10 mouse cellular contexts compared by ENCODE assay signal in the genomic region with DNA sequence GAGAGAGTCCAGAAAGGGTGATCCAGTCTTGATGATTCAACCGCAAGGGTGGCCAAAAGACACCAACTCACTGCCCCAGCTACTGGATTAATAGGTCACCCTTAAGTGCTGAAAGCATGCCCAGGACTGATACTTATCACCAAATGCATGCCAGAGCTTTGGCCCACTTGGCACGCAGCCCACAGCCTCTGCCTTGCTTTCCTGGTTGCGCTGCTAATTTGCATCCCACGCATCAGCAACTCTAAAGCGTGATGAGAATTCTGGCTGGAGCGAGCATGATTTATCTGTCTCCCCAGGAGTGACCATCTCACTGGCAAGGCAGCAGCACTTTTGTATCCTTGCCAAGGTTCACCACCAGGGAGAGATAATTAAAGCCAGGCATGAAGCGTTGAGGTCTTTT. TPM values are rescaled to one million over a fixed set of nuclear protein-coding genes. Genes with fewer than 3 reads are reported as not detected.
A peak's percentile ranks its signal among the peaks of the same experiment; 100 is the strongest.
DNase-seq lines count a peak whose midpoint lies in the region; ATAC-seq and TF ChIP-seq lines count a peak whose summit lies in the region.
"Had no signal": no experiment of that assay in that cellular context is flagged by ENCODE, and none has a peak within 500 bp of the region (broad histone marks: within the 10 kb centered on the region; RNA-seq: fewer than 3 reads in every experiment).

No protein-coding gene starts in this region.

- no peak overlapping the region for H3K4me3 ChIP-seq in hindbrain, embryonic 15.5 days
- H3K4me3 ChIP-seq in hindbrain, embryonic 10.5 days: no peak overlapping the region
- H3K4me3 ChIP-seq: embryonic facial prominence, embryonic 15.5 days; midbrain, embryonic 12.5 days had no signal

- in situ Hi-C loops in Patski (cut with MboI; ENCODE audit: low pct_unique_long_range_greater_than_20kb): loop anchor here (10.0 kb wide), 1 partner anchor 218 kb away; a partner anchor contains a TSS

- H3K27me3 ChIP-seq in hindbrain, embryonic 15.5 days: no peaks in the 10 kb centered on the region
- no peaks in the 10 kb centered on the region for H3K27me3 ChIP-seq in hindbrain, embryonic 10.5 days (ENCODE audit: insufficient read depth, poor library complexity, severe bottlenecking)
- H3K27me3 ChIP-seq in Patski: peaks cover 12% of the 10 kb centered on the region
- H3K27me3 ChIP-seq: embryonic facial prominence, embryonic 15.5 days; midbrain, embryonic 12.5 days had no signal

- H3K27ac ChIP-seq in hindbrain, embryonic 15.5 days (replicated peaks): peak overlapping the region; percentile 42; the same call in 1 of the 2 replicates
- no peak overlapping the region for H3K27ac ChIP-seq in hindbrain, embryonic 10.5 days
- H3K27ac ChIP-seq: embryonic facial prominence, embryonic 15.5 days; midbrain, embryonic 12.5 days had no signal

- 43% methylated on average over 7 of the region's 7 CpGs for WGBS in hindbrain, embryonic 15.5 days
- WGBS in hindbrain, embryonic 10.5 days: 88% methylated on average over 7 of the region's 7 CpGs

- no peak for TF ChIP-seq CTCF in Patski (IDR thresholded peaks at IDR 0.05)

- ATAC-seq in hindbrain, embryonic 15.5 days (ENCODE audit: low FRiP score, low read depth): peak; percentile 30; the same call in 1 of the 2 replicates
- ATAC-seq in Patski: peak; percentile 84

- H3K9ac ChIP-seq in hindbrain, embryonic 15.5 days: no peak overlapping the region
- H3K9ac ChIP-seq: embryonic facial prominence, embryonic 15.5 days; midbrain, embryonic 12.5 days had no signal

- no peak for DNase-seq in hindbrain, embryonic 10.5 days (ENCODE audit: low spot score)
- DNase-seq in Patski (ENCODE audit: low read depth, low spot score): peak; percentile 98
- DNase-seq in cerebellum, adult 9-11 months: peak; percentile 70
- peak; percentile 71 to 83 for DNase-seq in kidney, postnatal 4 days
- no peak for DNase-seq in left cerebral cortex, postnatal 36 days (ENCODE audit: low spot score in 2 of 2)
- DNase-seq in spleen, postnatal 36 days (ENCODE audit: low spot score in 2 of 2): no peak
- no peak for DNase-seq in lung, postnatal 10 days

- POLR2A ChIA-PET in Patski (lab: Charles Lee): interaction anchor here (0.6 to 1.4 kb wide), 4 partner anchors 9 to 119 kb away, joined by 4 to 6 read pairs (median 5); no protein-coding TSS in a partner anchor

- H3K9me3 ChIP-seq in hindbrain, embryonic 15.5 days: no peaks in the 10 kb centered on the region
- H3K9me3 ChIP-seq in hindbrain, embryonic 10.5 days: no peaks in the 10 kb centered on the region
- H3K9me3 ChIP-seq: embryonic facial prominence, embryonic 15.5 days; midbrain, embryonic 12.5 days had no signal

- intact Hi-C loops in left cerebral cortex, postnatal 36 days (cut with DNase I): no loop called here

- H3K36me3 ChIP-seq in hindbrain, embryonic 15.5 days: no peaks in the 10 kb centered on the region
- no peaks in the 10 kb centered on the region for H3K36me3 ChIP-seq in hindbrain, embryonic 10.5 days
- H3K36me3 ChIP-seq: embryonic facial prominence, embryonic 15.5 days; midbrain, embryonic 12.5 days had no signal

- CTCF ChIA-PET in Patski (lab: Charles Lee): interaction anchor here (2.2 kb wide), 1 partner anchor 118 kb away, joined by 8 read pairs; no protein-coding TSS in a partner anchor

- no peak overlapping the region for H3K4me2 ChIP-seq in hindbrain, embryonic 15.5 days
- H3K4me2 ChIP-seq: embryonic facial prominence, embryonic 15.5 days; midbrain, embryonic 12.5 days had no signal

- peaks cover 5% of the 10 kb centered on the region; the same call in 1 of the 2 replicates for H3K4me1 ChIP-seq in hindbrain, embryonic 15.5 days (replicated peaks)
- H3K4me1 ChIP-seq in hindbrain, embryonic 10.5 days (replicated peaks): no peaks in the 10 kb centered on the region
- H3K4me1 ChIP-seq: embryonic facial prominence, embryonic 15.5 days; midbrain, embryonic 12.5 days had no signal

RNA-seq across cellular contexts. Expression of a gene that starts 29.9 kb away (rescaled TPM):
- 16.3 and 18.0 TPM in 2 replicates for polyA plus RNA-seq in hindbrain, embryonic 15.5 days (2015; fragmentation: Nextera tagmentation; extraction: Ambion mirVana)
- polyA plus RNA-seq in hindbrain, embryonic 10.5 days (2016; fragmentation: Nextera tagmentation; extraction: Ambion mirVana): 22.5 and 22.6 TPM in 2 replicates
- 27.6 TPM for polyA plus RNA-seq in Patski (2021)
- total RNA-seq in left cerebral cortex, postnatal 36 days (2021): 10 to 100 TPM; 44.7 to 44.8 TPM

Comparison
In these comparisons a context has a peak if more than half of its experiments do, and no peak if none do; other contexts are left out.
1. DNase-seq: peak in Patski (single experiment), cerebellum, adult 9-11 months (single experiment) and kidney, postnatal 4 days (2 of 2); none in hindbrain, embryonic 10.5 days (single experiment), left cerebral cortex, postnatal 36 days (0 of 2), spleen, postnatal 36 days (0 of 2) and lung, postnatal 10 days (single experiment).